Mouse (Mus musculus) hindbrain, embryonic 14.5 days (tissue): ENCODE results near the gene Ttc28. TPM values are rescaled to one million over a fixed set of nuclear protein-coding genes. Genes with fewer than 3 reads are reported as not detected.

Source experiments
- ATAC-seq: fragments of 200-750 bp; cut with Nextera tagmentation; 2 replicates; pipeline ENCODE4 v1.8.0; 2017; ENCODE audit warnings: moderate number of reproducible peaks, mild to moderate bottlenecking, moderate TSS enrichment, moderate library complexity; ENCODE audit not compliant: low FRiP score
- DNase-seq: peaks from one replicate; pipeline ENCODE4 v3.0.0-alpha.2; 2015; ENCODE audit warnings: low spot score
- H3K27ac ChIP-seq: fragments of 300-500 bp; sonication (generic); 2 replicates; pipeline ENCODE4 v1.5.1; 2014; ENCODE audit warnings: mild to moderate bottlenecking, moderate library complexity
- H3K27me3 ChIP-seq: fragments of 300-500 bp; sonication (generic); 2 replicates; pipeline ENCODE4 v1.6.1; 2014; ENCODE audit warnings: mild to moderate bottlenecking, low read length, mixed read lengths; ENCODE audit not compliant: control insufficient read depth, insufficient read depth
- H3K36me3 ChIP-seq: fragments of 300-500 bp; sonication (generic); replicated peaks from 2 replicates; pipeline ENCODE4 v1.6.1; 2014; ENCODE audit not compliant: control insufficient read depth, insufficient read depth
- H3K4me1 ChIP-seq: fragments of 300-500 bp; sonication (generic); replicated peaks from 2 replicates; pipeline ENCODE4 v1.6.1; 2014; ENCODE audit warnings: antibody characterized with exemption, low read length, mixed read lengths; ENCODE audit not compliant: control insufficient read depth, insufficient read depth
- H3K4me2 ChIP-seq: fragments of 300-500 bp; sonication (generic); replicated peaks from 2 replicates; pipeline ENCODE4 v1.6.1; 2014; ENCODE audit warnings: mild to moderate bottlenecking, moderate library complexity
- H3K4me3 ChIP-seq: fragments of 300-500 bp; sonication (generic); replicated peaks from 2 replicates; pipeline ENCODE4 v1.5.1; 2014; ENCODE audit warnings: mild to moderate bottlenecking, low read length
- H3K9ac ChIP-seq: fragments of 300-500 bp; sonication (generic); 2 replicates; pipeline ENCODE4 v1.6.1; 2014
- H3K9me3 ChIP-seq: fragments of 300-500 bp; sonication (generic); 2 replicates; pipeline ENCODE4 v1.6.1; 2016; ENCODE audit warnings: low read length; ENCODE audit not compliant: control insufficient read depth
- WGBS: fragments of 180-500 bp; shearing (Covaris S2); extraction: QIAGEN DNeasy Blood & Tissue Kit; methylation state at CpG from one replicate; pipeline ENCODE4 v1.1.7; 2014; 5-methylcytosine and 5-hydroxymethylcytosine counted together
- polyA plus RNA-seq: library from polyadenylated mRNA; unstranded; fragments of >200 nt; fragmentation: Nextera tagmentation; extraction: Ambion mirVana; gene quantifications from 2 replicates; pipeline ENCODE4 v1.2.1, GENCODE M21; 2014

Gene Ttc28
- polyA plus RNA-seq, 1 experiment from 2014 or later, result 30.0 TPM

DNA sequence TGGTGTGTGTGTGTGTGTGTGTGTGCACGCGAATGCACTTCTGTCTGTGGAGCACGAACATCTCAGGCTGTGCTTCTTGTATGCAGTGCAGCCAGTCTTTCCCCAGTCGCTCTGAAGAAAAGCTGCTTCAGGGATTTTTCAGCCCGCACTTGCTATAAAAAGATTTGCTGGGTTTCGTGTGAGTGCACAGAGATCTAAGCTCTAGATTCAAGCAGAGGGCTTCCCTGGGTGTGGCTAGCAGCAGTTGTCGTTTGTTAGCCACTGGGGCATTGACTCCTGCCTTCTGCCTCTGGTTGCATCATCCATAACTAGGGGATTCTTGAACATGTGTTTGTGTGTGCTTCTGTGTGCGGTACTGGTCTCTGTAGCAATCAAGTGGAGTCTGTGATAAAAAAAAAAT, 175.9 kb downstream of the Ttc28 start:
- Histone ChIP-seq H3K27me3 (no peaks in the 10 kb centered on the region), H3K9ac (peak overlapping the region; percentile 48), H3K4me2 (peak overlapping the region; percentile 52), H3K36me3 (no peaks in the 10 kb centered on the region), H3K4me1 (peaks cover 67% of the 10 kb centered on the region), H3K27ac (peak overlapping the region; percentile 88), H3K4me3 (peak overlapping the region; percentile 14; the same call in 1 of the 2 replicates), H3K9me3 (no peaks in the 10 kb centered on the region)
- ATAC-seq (no peak), DNase-seq (no peak)
- WGBS, result 26% methylated on average over 8 of the region's 8 CpGs

- Histone ChIP-seq H3K27ac (no peak overlapping the region), H3K4me2 (no peak overlapping the region), H3K4me3 (no peak overlapping the region), H3K9me3 (no peaks in the 10 kb centered on the region), H3K9ac (no peak overlapping the region), H3K27me3 (no peaks in the 10 kb centered on the region), H3K4me1 (peaks cover 67% of the 10 kb centered on the region), H3K36me3 (no peaks in the 10 kb centered on the region)
- DNase-seq (no peak), ATAC-seq (no peak)
- 52% methylated on average over 7 of the region's 7 CpGs for WGBS
These were observed 177.5 kb downstream of the Ttc28 start for GRCm38 (mm10) chr5:111057084-111057483.

GRCm38 (mm10) chr5:111058401-111059139, 179.0 kb downstream of the Ttc28 start:
- WGBS, result 53% methylated on average over 22 of the region's 22 CpGs
- Histone ChIP-seq H3K27me3 (no peaks in the 10 kb centered on the region), H3K36me3 (no peaks in the 10 kb centered on the region), H3K4me3 (no peak overlapping the region), H3K9me3 (no peaks in the 10 kb centered on the region), H3K4me1 (peaks cover 62% of the 10 kb centered on the region), H3K4me2 (no peak overlapping the region), H3K9ac (0 out of 2 replicates have a peak overlapping the region, but pooled peaks have one; percentile 2), H3K27ac (no peak overlapping the region; the same call in 1 of the 2 replicates)
- ATAC-seq (no peak), DNase-seq (no peak)

GRCm38 (mm10) chr5:111059140-111059921, 179.7 kb downstream of the Ttc28 start:
- Histone ChIP-seq H3K4me2 (no peak overlapping the region), H3K4me1 (peaks cover 55% of the 10 kb centered on the region), H3K27me3 (no peaks in the 10 kb centered on the region), H3K4me3 (no peak overlapping the region), H3K9me3 (no peaks in the 10 kb centered on the region), H3K27ac (no peak overlapping the region; the same call in 1 of the 2 replicates), H3K9ac (0 out of 2 replicates have a peak overlapping the region, but pooled peaks have one; percentile 2), H3K36me3 (no peaks in the 10 kb centered on the region)
- 76% methylated on average over 11 of the region's 11 CpGs for WGBS
- DNase-seq (no peak), ATAC-seq (no peak)

DNA sequence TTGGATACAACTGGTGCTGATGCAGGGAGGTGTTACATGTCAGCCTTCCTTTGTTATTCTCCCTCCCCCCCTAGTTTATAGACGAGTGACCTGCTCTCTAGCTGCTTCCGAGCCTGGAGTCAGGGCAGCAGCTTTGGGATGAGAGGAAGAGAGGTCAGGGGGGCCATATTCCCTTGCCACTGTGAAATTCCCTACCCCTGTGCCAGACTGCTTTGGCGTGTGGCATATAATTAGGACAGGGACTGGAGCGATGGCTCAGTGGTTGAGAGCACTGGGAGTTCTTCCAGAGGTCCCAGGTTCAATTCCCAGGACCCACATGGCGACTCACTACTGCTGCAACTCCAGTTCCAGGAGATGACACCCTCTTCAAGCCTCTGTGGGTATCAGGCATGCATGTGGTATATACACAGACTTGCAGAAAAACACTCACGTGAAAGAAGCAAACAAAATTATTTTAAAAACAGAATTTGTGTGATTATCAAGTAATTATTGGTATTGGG, 180.7 kb downstream of the Ttc28 start:
- ATAC-seq, result no peak
- no peak overlapping the region for H3K9ac ChIP-seq
- H3K27ac ChIP-seq, result no peak overlapping the region
- no peak for DNase-seq
- no peaks in the 10 kb centered on the region for H3K9me3 ChIP-seq
- no peak overlapping the region for H3K4me2 ChIP-seq
- peaks cover 51% of the 10 kb centered on the region for H3K4me1 ChIP-seq
- no peaks in the 10 kb centered on the region for H3K27me3 ChIP-seq
- H3K36me3 ChIP-seq, result no peaks in the 10 kb centered on the region
- 70% methylated on average over 6 of the region's 6 CpGs for WGBS
- no peak overlapping the region for H3K4me3 ChIP-seq

DNA sequence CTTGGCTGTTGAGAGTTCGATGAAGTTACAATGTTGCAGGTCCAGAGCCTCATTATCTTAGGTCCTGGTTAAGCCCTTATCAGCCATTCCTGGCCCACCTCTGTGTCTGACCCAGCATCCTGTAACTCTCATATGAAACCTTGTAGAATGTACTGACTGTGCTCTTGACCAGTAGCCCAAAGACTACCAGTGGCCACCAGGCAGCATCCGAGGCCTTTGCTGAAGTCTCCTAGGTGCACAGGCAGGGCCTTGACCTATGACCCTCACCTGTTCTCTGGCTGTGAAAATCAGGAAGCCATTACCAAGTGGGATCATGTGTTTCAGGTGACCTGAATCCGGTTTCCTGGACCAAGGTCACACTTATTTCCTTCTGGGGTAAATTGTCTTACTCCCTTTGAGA, 183.6 kb downstream of the Ttc28 start:
- WGBS, result 93% methylated on average over 3 of the region's 3 CpGs
- ATAC-seq, result no peak
- H3K4me1 ChIP-seq, result peaks cover 36% of the 10 kb centered on the region

GRCm38 (mm10) chr5:111063991-111064390, 184.4 kb downstream of the Ttc28 start:
- Histone ChIP-seq H3K9ac (no peak overlapping the region), H3K36me3 (no peaks in the 10 kb centered on the region), H3K4me2 (no peak overlapping the region), H3K27me3 (no peaks in the 10 kb centered on the region), H3K4me3 (no peak overlapping the region), H3K4me1 (peaks cover 28% of the 10 kb centered on the region; the same call in 1 of the 2 replicates), H3K9me3 (no peaks in the 10 kb centered on the region), H3K27ac (no peak overlapping the region)
- 68% methylated on average over 3 of the region's 3 CpGs for WGBS
- ATAC-seq, result no peak
- no peak for DNase-seq

More for the DNA sequence above, 183.6 kb downstream of the Ttc28 start:
- Histone ChIP-seq H3K27ac (no peak overlapping the region), H3K4me3 (no peak overlapping the region), H3K9ac (no peak overlapping the region), H3K27me3 (no peaks in the 10 kb centered on the region), H3K4me2 (no peak overlapping the region), H3K9me3 (no peaks in the 10 kb centered on the region), H3K36me3 (no peaks in the 10 kb centered on the region)
- DNase-seq, result no peak

- DNase-seq (no peak), ATAC-seq (no peak)
- 58% methylated on average over 4 of the region's 4 CpGs for WGBS
- H3K36me3 ChIP-seq, result no peaks in the 10 kb centered on the region
- no peaks in the 10 kb centered on the region for H3K27me3 ChIP-seq
- H3K4me2 ChIP-seq, result no peak overlapping the region
- H3K9ac ChIP-seq, result no peak overlapping the region
- H3K4me3 ChIP-seq, result no peak overlapping the region
- H3K9me3 ChIP-seq, result no peaks in the 10 kb centered on the region
- peaks cover 28% of the 10 kb centered on the region; the same call in 1 of the 2 replicates for H3K4me1 ChIP-seq
- no peak overlapping the region for H3K27ac ChIP-seq
These were observed 186.2 kb downstream of the Ttc28 start for GRCm38 (mm10) chr5:111065770-111066169.

- H3K4me2 ChIP-seq, result no peak overlapping the region
- no peaks in the 10 kb centered on the region for H3K27me3 ChIP-seq
- H3K9me3 ChIP-seq, result no peaks in the 10 kb centered on the region
- H3K9ac ChIP-seq, result no peak overlapping the region
- DNase-seq, result no peak
- WGBS, result 80% methylated on average over 5 of the region's 5 CpGs
- ATAC-seq, result no peak
- peaks cover 42% of the 10 kb centered on the region for H3K4me1 ChIP-seq
- H3K4me3 ChIP-seq, result no peak overlapping the region
- no peak overlapping the region for H3K27ac ChIP-seq
- H3K36me3 ChIP-seq, result no peaks in the 10 kb centered on the region
These were observed 189.9 kb downstream of the Ttc28 start for GRCm38 (mm10) chr5:111069503-111069902.
